Mouse (Mus musculus) mature B cell (primary cell): Measurements from ENCODE around the gene Cfap54.

Source experiments
- in situ Hi-C: fragments of 300-500 bp; cut with MboI; formaldehyde crosslinking; loops from 2 replicates; pipeline ENCODE4 v1.14.3; 2019

Cfap54 gene

GRCm38 (mm10) chr10:93097439-93097838, 16.0 kb upstream of the Cfap54 start:
- in situ Hi-C loops = no loop called here

DNA sequence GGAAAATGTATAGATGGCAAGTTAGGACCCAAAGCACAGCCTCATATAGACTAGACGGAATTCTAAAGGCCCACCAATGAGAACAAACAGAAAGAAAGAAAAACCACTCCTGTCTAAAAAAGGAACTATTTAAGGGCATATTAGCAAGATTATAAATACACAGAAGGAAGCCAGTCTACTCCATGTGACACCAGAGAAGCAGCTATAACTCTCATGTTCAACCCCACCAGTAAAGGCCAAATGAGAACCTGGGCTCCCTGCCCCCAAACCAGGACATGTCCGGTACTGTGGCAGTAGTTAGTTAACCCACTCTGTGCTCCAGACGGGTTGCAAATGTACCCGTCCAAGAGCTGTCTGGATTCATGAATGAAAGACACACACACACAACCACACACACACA, 14.4 kb upstream of the Cfap54 start:
- in situ Hi-C loops = no loop called here

DNA sequence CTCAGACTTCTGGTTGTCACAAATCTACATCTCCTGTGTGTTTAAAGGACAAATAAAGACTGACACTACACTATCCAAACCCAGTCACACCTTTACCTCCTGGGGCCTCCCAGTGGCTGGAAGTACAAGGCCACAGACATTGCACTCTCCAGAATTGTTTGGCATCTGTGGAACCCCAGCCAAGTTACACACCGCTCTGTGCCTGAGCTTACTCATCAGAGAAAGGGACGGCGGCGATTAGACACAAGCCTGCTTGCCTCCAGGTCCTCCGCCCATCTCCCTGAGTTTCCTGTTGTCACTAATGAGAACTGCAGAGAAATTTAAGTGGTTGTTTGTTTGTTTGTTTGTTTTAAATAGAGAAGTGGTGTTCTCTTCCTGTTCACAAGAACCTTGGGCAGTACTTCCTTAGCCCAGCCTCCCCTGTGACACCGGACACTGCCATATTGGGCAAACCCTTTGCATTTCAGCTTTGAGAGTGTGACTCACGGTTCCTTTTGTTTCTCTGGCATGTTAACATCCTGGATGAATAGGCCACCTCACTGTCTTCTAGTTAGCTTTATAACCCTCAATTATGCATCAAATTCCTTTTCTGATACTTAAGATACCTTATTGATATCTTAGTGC, 13.7 kb upstream of the Cfap54 start:
- in situ Hi-C loops = no loop called here

GRCm38 (mm10) chr10:93091928-93092327, 10.5 kb upstream of the Cfap54 start:
- in situ Hi-C loops = no loop called here

- in situ Hi-C loops = no loop called here
Measured at GRCm38 (mm10) chr10:93090241-93090640, 8.8 kb upstream of the Cfap54 start.

- in situ Hi-C loops = no loop called here
Measured at GRCm38 (mm10) chr10:93088396-93089048, 7.1 kb upstream of the Cfap54 start.

- in situ Hi-C loops = no loop called here
Measured at GRCm38 (mm10) chr10:93087504-93087903, 6.1 kb upstream of the Cfap54 start.

DNA sequence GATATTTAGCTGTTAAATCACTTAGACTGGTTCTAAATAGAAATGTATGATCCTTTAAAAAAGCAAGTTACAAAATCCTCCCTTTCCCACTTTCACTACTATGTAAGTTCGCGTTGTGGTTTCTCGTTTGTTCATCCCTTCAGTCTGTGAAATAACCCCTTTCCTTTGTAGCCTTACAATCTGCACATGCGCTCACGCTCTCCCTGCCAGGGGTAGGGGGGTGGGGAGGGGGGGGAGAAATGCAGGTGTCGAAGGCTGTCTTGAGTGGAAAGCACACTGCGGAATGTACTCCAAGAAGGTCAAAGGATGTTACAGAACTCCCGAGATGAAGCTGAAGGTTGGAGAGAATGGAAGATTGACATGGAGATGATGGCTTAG, 2.5 kb upstream of the Cfap54 start:
- in situ Hi-C loops = no loop called here

DNA sequence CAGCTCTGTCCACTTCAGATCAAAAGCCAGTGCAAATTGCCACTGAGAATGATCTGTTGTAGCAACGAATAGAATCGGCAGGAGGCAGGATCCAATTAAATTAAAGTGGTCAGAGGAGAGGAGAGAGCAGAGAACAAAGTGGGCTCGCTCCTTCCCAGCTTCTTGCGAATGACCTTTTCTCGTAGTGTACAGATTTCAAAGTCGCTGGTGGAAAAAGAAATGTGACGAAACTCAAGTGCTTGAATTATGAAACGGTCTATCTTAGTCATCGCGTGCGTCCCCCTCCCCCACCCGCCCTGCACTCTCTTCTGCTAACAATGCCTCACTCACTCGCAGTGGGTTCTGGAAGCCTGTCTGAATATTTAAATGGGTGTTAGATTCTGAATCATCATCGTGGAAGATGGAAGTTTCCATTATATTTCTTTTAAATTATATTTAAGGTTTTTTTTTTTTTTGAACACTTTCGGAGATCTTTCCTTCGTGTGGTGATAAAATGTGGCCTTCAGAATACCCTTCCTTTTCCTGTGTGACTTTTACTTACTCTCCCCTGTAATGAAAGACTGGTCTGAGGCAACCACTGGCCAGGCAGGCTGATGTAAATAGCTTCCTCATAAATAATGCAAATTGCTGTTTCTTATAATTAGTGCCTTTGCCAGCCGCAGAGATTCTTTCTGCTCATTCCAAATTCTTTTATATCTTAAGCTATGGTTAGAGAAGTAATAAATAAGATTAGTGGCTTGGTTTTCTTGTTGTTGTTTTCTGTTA, 2.0 kb upstream of the Cfap54 start:
- in situ Hi-C loops = no loop called here

DNA sequence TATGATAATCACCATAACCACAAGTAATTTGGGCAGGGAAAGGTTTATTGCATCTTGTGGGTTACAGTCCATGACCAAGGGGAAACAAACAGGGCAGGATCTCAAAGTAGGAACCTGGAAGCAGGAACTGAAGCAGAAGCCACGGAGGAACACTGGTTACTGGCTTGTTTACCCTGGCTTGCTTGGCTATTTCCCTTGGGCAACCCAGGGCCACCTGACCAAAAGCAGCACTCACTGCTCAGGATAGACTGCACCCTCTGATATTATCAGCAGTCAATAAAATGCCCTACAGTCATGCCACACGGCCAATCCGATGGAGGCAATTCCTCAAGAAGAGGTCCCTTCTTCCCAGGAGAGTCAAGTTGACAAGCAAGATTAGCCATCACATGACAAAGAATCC, 1.9 kb downstream of the Cfap54 start:
- in situ Hi-C loops = no loop called here

DNA sequence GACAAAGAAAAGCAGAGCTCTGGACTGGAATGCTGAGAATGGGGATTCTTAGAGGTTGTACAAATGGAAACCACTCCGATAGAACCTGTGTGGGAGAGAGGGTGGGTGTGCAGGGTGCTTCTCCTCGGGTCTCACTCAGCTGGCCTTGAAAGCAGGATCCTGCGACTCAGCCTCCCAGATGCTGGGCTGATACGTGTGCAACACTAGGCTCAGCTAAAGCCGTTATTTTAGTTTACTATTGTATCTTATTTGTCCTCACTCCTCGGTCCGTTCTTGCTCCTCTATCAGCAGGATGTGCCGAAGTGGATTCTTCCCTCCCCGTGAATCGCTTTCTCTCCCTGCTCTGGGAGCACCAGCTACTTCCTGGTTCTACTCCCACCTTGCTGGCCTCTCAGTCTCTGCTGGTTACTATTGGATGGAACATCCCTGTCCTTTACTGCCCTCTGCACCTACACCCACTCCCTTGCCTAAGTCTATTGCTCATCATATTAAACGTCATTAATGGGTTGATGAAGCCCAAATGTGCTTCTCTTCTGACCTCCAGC, 3.4 kb downstream of the Cfap54 start:
- in situ Hi-C loops = no loop called here

DNA sequence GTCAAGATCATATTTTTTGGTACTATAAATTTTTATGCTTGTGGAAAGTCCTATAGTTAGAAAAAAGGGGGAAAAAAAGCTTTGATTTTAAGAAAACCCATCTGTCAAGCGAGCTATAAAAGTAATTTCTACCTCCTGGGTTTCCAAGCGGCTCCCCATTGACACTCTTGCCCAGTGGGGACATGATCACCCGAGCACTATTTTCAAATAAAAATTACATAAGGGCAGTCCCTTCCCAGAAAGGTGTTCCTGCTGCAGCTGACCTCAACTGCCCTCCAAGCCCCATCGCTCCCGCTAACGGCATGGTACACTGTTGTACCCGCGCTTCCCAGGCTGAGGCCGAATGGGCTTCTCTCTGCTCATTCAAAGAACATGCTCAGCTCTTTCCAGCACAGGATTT, 5.0 kb downstream of the Cfap54 start:
- in situ Hi-C loops = no loop called here

DNA sequence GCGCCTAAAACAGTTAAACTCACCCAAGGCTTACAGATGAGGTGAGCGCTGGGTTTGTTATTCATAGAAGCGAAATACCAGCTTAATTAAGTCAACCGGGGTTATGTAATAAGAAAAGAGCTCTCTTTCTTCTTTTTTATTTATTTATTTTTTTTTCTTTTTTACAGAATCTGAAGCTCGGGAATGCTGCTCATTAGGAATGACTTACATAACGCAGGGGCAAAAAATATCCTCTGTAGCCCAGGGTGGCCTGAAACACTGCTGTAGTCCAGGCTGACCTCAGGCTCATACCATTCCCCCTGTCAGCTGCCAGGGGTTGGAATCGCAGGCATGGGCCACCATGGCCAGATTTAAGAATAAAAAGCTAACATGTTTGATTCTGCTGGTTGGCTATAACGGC, 5.6 kb downstream of the Cfap54 start:
- in situ Hi-C loops = no loop called here

- in situ Hi-C loops = no loop called here
Measured at GRCm38 (mm10) chr10:93072769-93073168, 8.6 kb downstream of the Cfap54 start.

DNA sequence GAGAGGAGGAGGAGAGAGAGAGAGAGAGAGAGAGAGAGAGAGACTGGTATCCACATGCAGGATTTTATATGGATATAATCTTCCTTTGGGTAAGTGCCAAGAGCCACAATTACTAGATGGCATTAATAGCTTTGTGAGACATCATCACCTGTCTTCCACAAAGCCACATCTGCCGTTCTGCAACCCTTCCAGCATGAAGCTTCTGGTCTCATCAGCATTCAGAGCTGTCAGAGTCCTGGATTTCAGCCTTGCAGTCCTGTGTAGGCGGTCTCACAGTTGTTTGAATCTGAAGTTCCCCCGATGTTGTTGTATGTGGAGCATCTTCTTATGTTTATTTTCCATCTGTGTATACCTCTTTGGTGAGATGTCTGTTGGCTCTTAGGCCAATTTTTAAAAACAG, 9.7 kb downstream of the Cfap54 start:
- in situ Hi-C loops = no loop called here

DNA sequence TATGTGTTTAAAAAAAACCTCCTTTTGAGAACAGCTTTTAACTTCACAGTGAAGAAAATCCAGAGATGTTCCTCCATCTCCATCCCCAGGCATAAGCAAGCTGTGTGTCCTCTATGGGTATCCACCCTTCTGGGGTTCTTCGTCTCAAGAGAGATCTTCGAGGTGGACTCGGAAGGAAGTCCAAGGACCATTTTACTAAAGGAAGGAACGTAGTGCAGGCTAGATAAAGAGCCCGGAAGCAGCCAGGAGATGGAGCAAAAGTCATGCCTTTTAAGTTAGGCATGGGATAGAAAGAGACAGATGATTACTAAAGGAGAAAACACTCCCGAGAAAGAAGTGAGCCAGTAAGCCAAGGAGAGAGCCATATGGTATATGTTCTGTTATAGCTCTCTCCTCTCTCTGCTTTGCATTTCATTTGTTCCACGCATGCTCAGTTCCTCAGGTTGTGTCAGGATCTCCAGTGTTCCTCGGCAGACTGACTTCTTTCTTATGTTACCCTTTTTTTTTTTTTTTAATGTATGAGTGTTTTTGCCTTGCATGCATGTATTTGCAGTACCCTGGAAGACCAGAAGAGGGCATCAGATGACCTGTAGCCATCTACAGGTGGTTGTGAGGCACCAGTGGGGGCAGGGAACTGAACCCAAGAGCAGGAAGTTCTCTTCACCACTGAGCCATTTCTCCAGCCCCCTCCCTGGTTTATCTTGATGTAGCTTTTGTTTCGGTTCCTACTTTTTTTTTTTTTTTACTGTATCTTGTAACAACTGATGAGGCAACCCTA, 11.1 kb downstream of the Cfap54 start:
- in situ Hi-C loops = no loop called here

GRCm38 (mm10) chr10:93069721-93070120, 11.7 kb downstream of the Cfap54 start:
- in situ Hi-C loops = no loop called here

GRCm38 (mm10) chr10:93069041-93069679, 12.3 kb downstream of the Cfap54 start:
- in situ Hi-C loops = no loop called here

- in situ Hi-C loops = no loop called here
Measured at GRCm38 (mm10) chr10:93064973-93065372, 16.4 kb downstream of the Cfap54 start.

GRCm38 (mm10) chr10:93063576-93063975, 17.8 kb downstream of the Cfap54 start:
- in situ Hi-C loops = no loop called here

DNA sequence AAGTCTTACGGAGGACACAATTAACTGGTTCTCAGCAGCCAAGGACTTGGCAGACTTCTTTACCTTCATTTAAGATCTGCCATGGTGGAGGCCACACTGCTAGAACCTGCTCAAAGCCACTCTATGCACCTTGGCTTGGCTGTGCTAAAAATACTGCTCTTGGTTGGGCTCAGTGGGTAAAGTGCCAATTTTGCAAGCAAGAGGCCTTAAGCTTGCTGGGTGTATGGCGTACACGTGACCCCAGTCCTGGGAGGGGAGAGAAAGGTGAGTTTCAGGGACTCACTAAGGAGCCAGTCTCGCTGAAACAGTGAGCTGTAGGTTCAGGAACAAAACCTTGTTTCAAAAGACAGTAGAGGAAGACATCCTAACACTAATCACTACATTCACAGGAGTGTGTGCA, 19.0 kb downstream of the Cfap54 start:
- in situ Hi-C loops = no loop called here

DNA sequence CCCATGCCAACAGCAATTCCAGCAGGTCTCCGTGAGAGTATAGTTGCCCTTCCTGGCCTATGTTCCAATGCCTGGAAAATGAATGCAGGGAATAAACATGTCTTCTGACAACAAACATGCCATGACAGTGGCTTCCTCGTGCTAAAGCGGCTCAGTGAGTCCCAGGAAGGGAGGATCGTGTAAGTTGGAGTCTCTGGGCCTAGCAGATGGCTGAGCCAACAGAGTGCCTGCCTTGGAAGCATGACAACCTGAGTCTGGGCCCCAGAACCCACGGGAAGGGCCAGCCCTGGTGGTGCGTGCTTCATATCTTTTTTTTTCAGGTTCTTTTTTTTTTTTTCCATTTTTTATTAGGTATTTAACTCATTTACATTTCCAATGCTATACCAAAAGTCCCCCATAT, 27.6 kb downstream of the Cfap54 start:
- in situ Hi-C loops = loop anchor here (10.0 kb wide), 2 partner anchors 421 to 521 kb away; no protein-coding TSS in a partner anchor
